ENCODE assay signal across 20 mouse cellular contexts in the genomic region with DNA sequence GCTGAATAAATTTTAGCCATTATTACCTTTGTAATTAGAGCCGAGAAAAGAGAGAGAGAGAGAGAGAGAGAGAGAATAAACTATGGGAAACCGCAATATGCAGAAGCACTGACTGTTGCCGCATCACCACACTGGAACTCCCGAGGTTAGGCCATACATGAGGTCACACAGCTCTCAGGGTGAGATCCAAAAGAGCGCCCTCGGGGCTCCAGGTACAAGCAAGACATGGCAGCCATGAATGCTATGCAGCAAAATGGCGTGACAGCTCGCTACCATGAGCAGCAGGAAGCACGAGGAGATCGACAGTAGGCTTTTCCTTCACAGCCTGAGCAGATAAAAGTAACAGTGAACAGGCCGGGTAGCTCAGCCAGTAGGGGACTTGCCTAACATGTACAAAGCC.
"Had no signal": no experiment of that assay in that cellular context is flagged by ENCODE, and none has a peak within 500 bp of the region (broad histone marks: within the 10 kb centered on the region; RNA-seq: fewer than 3 reads in every experiment).

No protein-coding gene starts in this region.

- ATAC-seq: liver, postnatal 0 days; midbrain, embryonic 13.5 days; midbrain, embryonic 15.5 days had no signal

- H3K4me2 ChIP-seq: liver, embryonic 13.5 days; liver, embryonic 15.5 days; lung, embryonic 14.5 days; midbrain, embryonic 11.5 days; midbrain, embryonic 13.5 days; midbrain, embryonic 15.5 days; stomach, embryonic 15.5 days had no signal

- H3K4me3 ChIP-seq: liver, embryonic 13.5 days; liver, embryonic 15.5 days; megakaryocyte, embryonic 14.5 days; midbrain, embryonic 13.5 days; midbrain, embryonic 15.5 days; stomach, embryonic 15.5 days had no signal

- H3K4me1 ChIP-seq: liver, embryonic 15.5 days; midbrain, embryonic 15.5 days had no signal

- H3K27ac ChIP-seq: liver, embryonic 13.5 days; liver, embryonic 15.5 days; macrophage; midbrain, embryonic 13.5 days; midbrain, embryonic 15.5 days; stomach, embryonic 15.5 days; stomach, postnatal 0 days had no signal

- H3K9me3 ChIP-seq: liver, embryonic 13.5 days; liver, embryonic 15.5 days; megakaryocyte, embryonic 14.5 days; midbrain, embryonic 13.5 days; midbrain, embryonic 15.5 days; stomach, embryonic 15.5 days had no signal

- H3K36me3 ChIP-seq: liver, embryonic 13.5 days; liver, embryonic 15.5 days; midbrain, embryonic 13.5 days; midbrain, embryonic 15.5 days; stomach, embryonic 15.5 days had no signal

- H3K9ac ChIP-seq: liver, embryonic 13.5 days; liver, embryonic 15.5 days; liver, postnatal 0 days; lung, embryonic 14.5 days; midbrain, embryonic 13.5 days; midbrain, embryonic 15.5 days; stomach, embryonic 15.5 days had no signal

- H3K27me3 ChIP-seq: liver, embryonic 13.5 days; liver, embryonic 15.5 days; megakaryocyte, embryonic 14.5 days; midbrain, embryonic 13.5 days; midbrain, embryonic 15.5 days; stomach, embryonic 15.5 days had no signal

- DNase-seq: liver, embryonic 13.5 days; liver, postnatal 0 days; lung, postnatal 10 days; lung, postnatal 36 days; retina, postnatal 1 day; right cerebral cortex, adult 18-20 months; right cerebral cortex, postnatal 25 days; right cerebral cortex, postnatal 4 days; thymus, adult 2 months; thymus, postnatal 25 days; thymus, postnatal 4 days had no signal
